Mouse (Mus musculus): ENCODE measurements around the gene Cd300ld3. TPM values are rescaled to one million over a fixed set of nuclear protein-coding genes. Genes with fewer than 3 reads are reported as not detected.

The Cd300ld3 gene
- polyA plus RNA-seq (2012; rRNA removed; ENCODE audit: low replicate concordance): 72.6 and 85.8 TPM in 2 replicates

GRCm38 (mm10) chr11:115048259-115048658, at the start of gene Cd300ld3:
Gene Cd300ld3, minus strand, starts transcription at chr11:115048409.

GRCm38 (mm10) chr11:115091362-115091901, 43.2 kb upstream of the Cd300ld3 start, which contains the start of gene Rab37:
Gene Rab37, plus strand, starts transcription at chr11:115091431.

GRCm38 (mm10) chr11:115062077-115062476, 13.9 kb upstream of the Cd300ld3 start, which contains the start of gene Cd300e:
Gene Cd300e, minus strand, starts transcription at chr11:115062177.

GRCm38 (mm10) chr11:115037669-115038068, 10.5 kb downstream of the Cd300ld3 start, which contains the start of gene Cd300ld5:
Gene Cd300ld5, minus strand, starts transcription at chr11:115037769.

GRCm38 (mm10) chr11:115026912-115027311, 21.3 kb downstream of the Cd300ld3 start, which contains the start of gene Cd300ld4:
Gene Cd300ld4, minus strand, starts transcription at chr11:115027012.

GRCm38 (mm10) chr11:115016093-115016492, 32.1 kb downstream of the Cd300ld3 start, which contains the start of gene Cd300ld2:
Gene Cd300ld2, minus strand, starts transcription at chr11:115016193.

GRCm38 (mm10) chr11:115001474-115002040, 46.7 kb downstream of the Cd300ld3 start, which contains the start of gene Cd300c2:
Gene Cd300c2, minus strand, starts transcription at chr11:115001880.

Other genes with a start within 250 kb of the Cd300ld3 start
- 0.12 TPM in 1 of 2 replicates, not detected in the other for gene Gpr142, start 249.5 kb downstream of the Cd300ld3 start, polyA plus RNA-seq (2012; rRNA removed; ENCODE audit: low replicate concordance)
- 20.8 and 50.7 TPM in 2 replicates for gene Gprc5c, start 197.3 kb downstream of the Cd300ld3 start, polyA plus RNA-seq (2012; rRNA removed; ENCODE audit: low replicate concordance)
- 3.3 and 4.1 TPM in 2 replicates for gene Cd300a, start 158.4 kb downstream of the Cd300ld3 start, polyA plus RNA-seq (2012; rRNA removed; ENCODE audit: low replicate concordance)
- gene Cd300lb, start 114.0 kb downstream of the Cd300ld3 start, polyA plus RNA-seq (2012; rRNA removed; ENCODE audit: low replicate concordance): 4.8 and 6.8 TPM in 2 replicates
- 0.54 TPM in 1 of 2 replicates, not detected in the other for gene Cd300c, start 79.3 kb downstream of the Cd300ld3 start, polyA plus RNA-seq (2012; rRNA removed; ENCODE audit: low replicate concordance)
- gene Cd300ld, start 58.5 kb downstream of the Cd300ld3 start, polyA plus RNA-seq (2012; rRNA removed; ENCODE audit: low replicate concordance): 4.3 and 5.3 TPM in 2 replicates
- gene Cd300c2, start 46.5 kb downstream of the Cd300ld3 start, polyA plus RNA-seq (2012; rRNA removed; ENCODE audit: low replicate concordance): 6.8 and 17.5 TPM in 2 replicates
- 1.4 and 3.3 TPM in 2 replicates for gene Cd300ld2, start 32.2 kb downstream of the Cd300ld3 start, polyA plus RNA-seq (2012; rRNA removed; ENCODE audit: low replicate concordance)
- 3.3 TPM in 2 replicates for gene Cd300ld4, start 21.4 kb downstream of the Cd300ld3 start, polyA plus RNA-seq (2012; rRNA removed; ENCODE audit: low replicate concordance)
- gene Cd300ld5, start 10.6 kb downstream of the Cd300ld3 start, polyA plus RNA-seq (2012; rRNA removed; ENCODE audit: low replicate concordance): 7.1 and 7.3 TPM in 2 replicates
- 0.20 and 0.30 TPM in 2 replicates for gene Cd300e, start 13.8 kb upstream of the Cd300ld3 start, polyA plus RNA-seq (2012; rRNA removed; ENCODE audit: low replicate concordance)
- gene Rab37, start 43.0 kb upstream of the Cd300ld3 start, polyA plus RNA-seq (2012; rRNA removed; ENCODE audit: low replicate concordance): 0.99 and 1.1 TPM in 2 replicates
- 0.75 and 6.3 TPM in 2 replicates for gene Cd300lf, start 85.6 kb upstream of the Cd300ld3 start, polyA plus RNA-seq (2012; rRNA removed; ENCODE audit: low replicate concordance)
- gene Slc9a3r1, start 114.9 kb upstream of the Cd300ld3 start, polyA plus RNA-seq (2012; rRNA removed; ENCODE audit: low replicate concordance): 12.4 and 42.5 TPM in 2 replicates
- gene Tmem104, start 139.1 kb upstream of the Cd300ld3 start, polyA plus RNA-seq (2012; rRNA removed; ENCODE audit: low replicate concordance): 20.1 and 31.2 TPM in 2 replicates
- gene Nat9, start 139.4 kb upstream of the Cd300ld3 start, polyA plus RNA-seq (2012; rRNA removed; ENCODE audit: low replicate concordance): 21.8 and 40.5 TPM in 2 replicates
- gene Grin2c, start 218.8 kb upstream of the Cd300ld3 start, polyA plus RNA-seq (2012; rRNA removed; ENCODE audit: low replicate concordance): 0.12 TPM in 1 of 2 replicates, not detected in the other
- gene Fdxr, start 228.6 kb upstream of the Cd300ld3 start, polyA plus RNA-seq (2012; rRNA removed; ENCODE audit: low replicate concordance): 16.6 and 17.8 TPM in 2 replicates
- 1.9 and 3.5 TPM in 2 replicates for gene Fads6, start 249.3 kb upstream of the Cd300ld3 start, polyA plus RNA-seq (2012; rRNA removed; ENCODE audit: low replicate concordance)